Mouse (Mus musculus) mature B cell (primary cell): ENCODE data around the gene Sema4a.

ENCODE experiments used
- in situ Hi-C: fragments of 300-500 bp; cut with MboI; formaldehyde crosslinking; loops from 2 replicates; pipeline ENCODE4 v1.14.3; 2019

Sema4a gene

DNA sequence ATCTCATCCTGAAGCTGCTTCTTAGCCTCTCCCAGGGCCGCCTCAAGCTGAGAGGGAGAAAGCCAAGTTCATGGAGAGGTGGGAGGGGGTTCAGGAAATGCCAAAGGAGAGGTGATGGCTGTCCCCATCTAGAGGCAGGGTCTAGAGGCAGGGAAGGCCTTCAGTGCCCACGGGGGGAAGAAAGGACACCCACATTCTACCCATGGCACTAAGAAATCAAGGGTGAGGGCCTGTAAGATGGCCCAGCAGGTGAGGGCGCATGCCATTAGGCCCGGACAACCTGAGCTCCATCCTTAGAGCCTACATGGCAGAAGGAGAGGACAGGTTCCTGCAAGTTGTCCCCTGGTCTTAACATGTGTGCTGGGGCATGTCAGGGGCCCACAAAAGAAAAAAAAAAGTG, 25.9 kb upstream of the Sema4a start:
- in situ Hi-C loops: no loop called here

DNA sequence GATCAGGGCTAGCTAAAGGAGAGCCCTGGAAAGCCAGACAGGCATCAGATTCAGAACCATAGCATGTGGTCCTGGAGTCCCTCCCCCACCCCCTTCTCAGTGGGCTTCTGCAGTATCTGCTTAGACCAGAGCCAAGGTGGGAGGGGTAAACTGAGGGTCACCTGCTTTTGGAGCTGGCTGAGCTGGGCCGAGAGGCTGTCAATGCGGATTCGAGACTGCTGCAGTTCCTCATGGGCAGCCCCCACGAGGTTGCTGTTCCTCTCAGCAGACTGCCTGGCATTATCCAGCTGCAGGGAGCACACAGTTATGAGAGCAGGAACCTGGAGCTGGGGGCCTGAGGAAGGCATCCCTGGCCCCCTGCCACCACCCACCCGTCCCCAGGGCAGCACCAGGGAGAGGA, 25.1 kb upstream of the Sema4a start:
- in situ Hi-C loops: no loop called here

DNA sequence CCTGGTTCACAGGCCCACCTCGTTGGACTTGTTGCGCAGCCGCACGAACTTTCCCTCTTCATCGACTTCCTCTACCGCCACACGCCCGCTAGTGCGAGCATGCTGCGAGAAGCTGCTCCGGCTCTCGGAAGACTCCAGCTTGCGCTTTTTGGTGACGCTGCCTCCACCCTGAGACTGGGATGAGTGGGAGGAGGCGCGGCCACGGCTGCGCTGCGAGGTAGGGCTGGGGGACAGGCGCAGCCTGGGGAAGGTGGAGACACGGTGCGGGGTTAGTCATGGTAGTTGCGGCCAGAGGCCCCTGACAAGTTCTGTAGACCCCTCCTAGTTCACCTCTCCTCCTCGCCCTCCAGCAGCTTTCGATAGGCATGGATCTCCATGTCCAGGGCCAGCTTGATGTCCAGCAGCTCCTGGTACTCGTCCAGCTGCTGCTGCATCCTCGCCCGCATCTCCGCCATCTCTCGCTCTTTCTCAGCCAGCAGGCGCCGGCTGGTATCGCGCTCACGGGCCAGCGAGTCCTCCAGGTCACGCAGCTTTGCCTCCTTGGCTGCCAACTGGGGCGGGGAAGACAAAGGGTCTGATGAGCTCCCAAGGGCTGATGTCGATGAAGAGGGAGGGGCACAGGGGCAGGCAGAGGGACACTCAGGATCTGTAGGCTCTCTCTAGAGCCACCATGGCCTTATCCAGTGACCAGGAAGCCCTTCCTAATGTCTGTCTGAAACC, 23.8 kb upstream of the Sema4a start:
- in situ Hi-C loops: loop anchor here (5.0 kb wide), 1 partner anchor 38 kb away; no protein-coding TSS in a partner anchor

GRCm38 (mm10) chr3:88483621-88484020, 22.6 kb upstream of the Sema4a start:
- in situ Hi-C loops: loop anchor here (5.0 kb wide), 1 partner anchor 39 kb away; no protein-coding TSS in a partner anchor

- in situ Hi-C loops: loop anchor here (5.0 kb wide), 1 partner anchor 39 kb away; no protein-coding TSS in a partner anchor
Observed at GRCm38 (mm10) chr3:88483141-88483540, 22.2 kb upstream of the Sema4a start.

DNA sequence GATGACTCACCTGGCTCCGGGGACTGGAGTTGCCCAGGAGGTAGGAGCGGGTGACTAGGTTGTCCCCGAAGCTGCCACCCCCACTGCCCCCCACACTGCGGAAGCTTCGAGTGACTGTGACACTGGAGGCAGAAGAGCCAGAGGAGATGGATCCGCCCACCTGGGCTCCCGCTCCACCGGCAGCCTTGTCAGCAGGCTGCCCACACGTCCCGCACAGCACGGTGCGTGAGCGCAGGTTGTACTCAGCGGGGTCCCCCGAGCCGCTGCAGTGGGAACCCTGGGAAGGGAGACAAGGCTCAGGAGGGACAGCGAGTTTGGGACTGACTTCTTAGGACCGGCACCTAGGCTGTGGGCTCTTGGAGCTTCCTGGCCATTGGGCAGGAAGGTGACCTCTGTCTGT, 21.4 kb upstream of the Sema4a start:
- in situ Hi-C loops: loop anchor here (5.0 kb wide), 1 partner anchor 40 kb away; no protein-coding TSS in a partner anchor

DNA sequence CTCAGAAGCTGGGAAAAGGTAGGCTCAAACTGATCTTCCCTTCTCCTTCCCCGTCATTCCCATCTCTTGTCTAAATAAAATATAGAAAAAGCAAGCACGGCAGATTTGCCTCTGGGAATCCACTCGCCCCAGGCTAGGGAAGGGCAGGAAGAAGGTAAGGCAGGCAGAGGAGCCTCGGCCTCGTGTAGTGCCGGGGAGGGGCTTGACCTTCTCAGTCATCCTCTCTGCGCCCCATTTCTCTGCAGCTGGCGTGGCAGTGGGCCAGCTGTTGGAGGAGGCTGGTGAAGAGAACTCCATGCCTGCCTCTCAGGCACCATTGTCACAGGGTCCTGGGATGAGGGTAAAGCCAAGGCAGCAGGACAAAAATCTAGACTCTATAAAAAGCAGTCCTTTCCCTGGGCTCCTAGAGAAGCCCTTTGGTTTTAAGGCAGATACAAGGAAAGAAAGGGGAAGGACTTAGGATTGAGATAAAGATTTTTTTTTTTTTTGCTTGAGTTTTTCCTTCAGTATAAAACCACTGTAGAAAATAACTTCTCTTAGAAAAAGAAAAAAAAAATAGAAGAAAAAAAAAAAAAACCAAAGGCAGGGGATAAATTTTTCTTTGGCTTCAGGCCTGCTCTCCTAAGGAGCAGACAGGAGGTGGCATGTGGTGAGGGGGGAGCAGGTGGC, 20.5 kb upstream of the Sema4a start:
- in situ Hi-C loops: loop anchor here (5.0 kb wide), 1 partner anchor 41 kb away; no protein-coding TSS in a partner anchor

- in situ Hi-C loops: loop anchor here (5.0 kb wide), 1 partner anchor 42 kb away; no protein-coding TSS in a partner anchor
Observed at GRCm38 (mm10) chr3:88480679-88481078, 19.7 kb upstream of the Sema4a start.

DNA sequence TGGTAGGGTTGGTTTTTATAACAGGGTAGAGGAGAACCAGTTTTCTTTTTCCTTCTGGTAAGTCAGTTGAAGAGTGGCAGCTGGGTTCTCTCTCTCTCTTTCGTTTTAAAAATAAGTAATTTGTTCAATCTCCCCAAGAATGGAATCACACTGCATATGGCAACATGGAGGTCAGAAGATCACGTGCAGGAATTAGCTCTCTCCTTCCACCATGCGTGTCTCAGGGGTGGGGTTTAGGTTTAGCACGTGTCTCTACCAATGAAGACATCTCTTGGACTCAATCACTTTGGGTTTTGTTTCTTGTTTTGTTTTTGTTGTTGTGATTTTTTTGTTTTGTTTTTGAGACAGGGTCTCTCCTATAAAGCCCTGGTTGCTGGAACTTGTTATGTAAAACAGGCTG, 18.8 kb upstream of the Sema4a start:
- in situ Hi-C loops: loop anchor here (5.0 kb wide), 1 partner anchor 42 kb away; no protein-coding TSS in a partner anchor

- in situ Hi-C loops: no loop called here
Observed at GRCm38 (mm10) chr3:88479163-88479562, 18.2 kb upstream of the Sema4a start.

GRCm38 (mm10) chr3:88477735-88478134, 16.8 kb upstream of the Sema4a start:
- in situ Hi-C loops: no loop called here

- in situ Hi-C loops: no loop called here
Observed at GRCm38 (mm10) chr3:88476403-88476802, 15.4 kb upstream of the Sema4a start.

DNA sequence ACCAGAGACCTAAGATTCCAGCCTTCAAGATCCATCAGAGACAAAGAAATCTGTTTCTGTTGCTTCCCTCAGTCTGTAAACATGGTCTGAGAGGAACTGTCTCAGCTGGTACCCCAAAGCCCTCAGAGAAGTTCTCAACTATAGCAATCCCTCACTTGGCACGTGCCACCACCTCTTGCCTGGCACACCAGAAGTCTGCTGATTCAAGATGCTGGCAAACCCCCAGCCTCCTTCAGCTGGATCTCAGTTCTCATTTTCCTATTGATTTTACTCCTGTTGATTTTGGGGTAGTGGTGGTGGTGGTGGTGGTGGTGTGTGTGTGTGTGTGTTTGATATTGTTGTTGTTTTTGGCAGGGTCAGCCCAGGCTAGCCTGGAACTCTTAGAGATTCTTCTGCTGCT, 12.6 kb upstream of the Sema4a start:
- in situ Hi-C loops: no loop called here

DNA sequence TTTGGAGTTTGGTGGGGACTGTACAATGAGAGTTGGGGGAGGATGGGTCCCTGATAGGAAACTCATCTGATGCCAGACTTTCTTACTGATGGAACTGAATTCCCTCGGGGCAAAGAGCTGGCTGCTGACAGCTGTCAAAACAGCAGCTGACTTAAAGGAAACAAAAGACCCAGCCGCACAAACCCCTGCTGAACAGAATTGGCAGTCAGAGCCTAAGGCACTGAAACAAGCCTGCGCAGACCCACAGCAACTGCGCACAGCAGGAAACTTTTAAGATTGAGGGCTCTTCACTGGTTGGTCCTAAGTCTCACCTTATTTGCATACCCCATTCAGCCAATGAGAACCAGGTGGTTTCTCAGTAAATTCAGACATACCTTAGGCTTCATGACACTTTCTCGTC, 12.0 kb upstream of the Sema4a start:
- in situ Hi-C loops: no loop called here

DNA sequence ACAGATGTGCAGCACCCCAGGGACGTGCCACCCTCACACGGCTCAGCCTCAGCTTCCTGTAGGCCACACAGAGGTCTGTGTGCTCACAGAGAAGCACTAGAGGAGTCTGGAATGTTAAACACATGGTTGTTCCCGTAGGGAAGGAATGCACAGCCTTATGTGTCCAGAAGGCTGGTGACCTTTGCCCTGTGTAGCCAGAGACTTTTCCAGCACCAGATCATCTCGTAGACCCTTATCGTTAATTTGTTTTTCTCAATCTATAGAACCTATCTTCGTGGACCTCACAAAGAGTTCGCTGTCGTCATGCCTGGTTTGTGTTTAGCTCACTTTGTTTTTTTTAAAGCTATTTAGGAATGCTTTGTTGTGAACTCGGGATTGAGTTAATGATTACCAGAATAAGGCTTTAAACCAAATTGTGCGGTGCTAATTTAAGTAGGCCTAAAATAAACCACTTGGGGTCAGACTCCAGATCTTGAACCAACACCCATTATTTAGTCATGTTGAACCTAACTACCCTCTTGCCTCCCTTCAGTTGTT, 10.0 kb upstream of the Sema4a start:
- in situ Hi-C loops: no loop called here

DNA sequence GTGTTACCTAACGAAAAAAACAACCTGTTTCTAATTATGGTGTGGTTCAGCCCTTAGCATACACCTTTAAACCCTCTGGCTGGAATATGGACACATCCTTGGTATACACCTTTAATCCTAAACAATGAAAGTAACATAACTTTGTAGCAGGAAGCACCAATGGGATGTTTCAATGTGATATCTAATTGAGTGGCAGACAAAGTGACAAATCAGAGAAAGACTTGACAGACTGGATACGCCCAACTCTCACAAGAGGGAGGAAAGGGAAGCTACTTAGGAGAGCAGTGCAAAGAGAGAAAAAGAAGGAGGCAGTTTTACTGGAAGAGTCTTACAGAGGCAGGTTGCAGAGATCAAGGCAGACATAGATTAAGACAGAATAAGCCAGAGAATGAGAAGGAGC, 8.5 kb upstream of the Sema4a start:
- in situ Hi-C loops: no loop called here

DNA sequence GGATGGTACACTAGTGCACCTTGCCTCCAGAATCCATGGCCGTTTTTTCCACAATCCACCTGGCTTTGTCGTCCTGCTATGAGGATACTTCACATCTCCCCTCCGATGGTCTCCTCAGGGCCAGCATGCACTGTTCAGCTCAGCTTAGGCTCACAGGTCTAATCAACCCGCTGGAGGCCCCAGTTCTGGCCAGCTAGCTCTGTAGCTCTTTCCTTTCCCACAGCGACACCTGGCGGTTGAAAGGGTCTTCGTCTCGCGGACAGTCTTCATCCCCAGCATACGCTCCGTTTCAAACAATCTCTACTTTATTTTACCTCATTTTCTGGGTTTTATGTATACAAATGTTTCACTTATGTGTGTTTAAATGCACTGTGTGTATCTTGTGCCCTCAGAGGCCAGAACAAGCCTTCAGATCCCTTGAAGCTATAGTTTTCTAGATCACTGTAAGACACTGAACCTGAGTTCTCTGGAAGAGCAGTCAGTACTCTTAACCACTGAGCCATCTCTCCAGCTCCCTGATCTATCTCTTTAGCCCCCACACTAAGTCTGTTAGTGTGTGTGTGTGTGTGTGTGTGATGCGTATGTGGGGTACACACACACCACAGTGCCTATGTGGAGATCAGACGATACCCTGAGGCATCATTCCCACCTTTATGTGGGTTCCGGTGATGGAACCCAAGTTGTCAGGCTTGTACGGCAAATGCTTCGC, 6.3 kb upstream of the Sema4a start:
- in situ Hi-C loops: no loop called here

GRCm38 (mm10) chr3:88465127-88465526, 4.1 kb upstream of the Sema4a start:
- in situ Hi-C loops: no loop called here

GRCm38 (mm10) chr3:88464425-88464824, 3.4 kb upstream of the Sema4a start:
- in situ Hi-C loops: loop anchor here (5.0 kb wide), 1 partner anchor 57 kb away; no protein-coding TSS in a partner anchor

DNA sequence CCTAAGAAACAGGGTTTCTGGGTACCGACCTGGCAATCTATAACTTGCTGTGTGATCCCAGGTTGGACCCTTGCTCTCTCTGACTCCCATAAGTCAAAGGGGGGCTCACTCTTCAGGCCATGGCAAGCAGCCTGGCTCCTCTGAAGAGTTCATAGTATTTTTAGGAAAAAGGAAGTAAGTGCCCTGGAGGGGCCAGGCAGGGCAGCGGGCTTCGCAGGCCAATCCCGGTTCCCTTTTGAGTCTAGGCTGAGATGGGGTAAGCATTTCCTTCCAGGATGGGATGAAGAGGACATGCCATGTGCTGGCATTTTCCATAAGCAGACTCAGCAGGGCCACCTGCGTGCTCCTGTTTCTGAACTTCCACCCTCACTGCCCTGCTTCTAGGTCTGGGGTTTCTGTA, 953 bp downstream of the Sema4a start:
- in situ Hi-C loops: loop anchor here (5.0 kb wide), 1 partner anchor 53 kb away; no protein-coding TSS in a partner anchor

- in situ Hi-C loops: no loop called here
Observed at GRCm38 (mm10) chr3:88458778-88459219, 2.2 kb downstream of the Sema4a start.
